Mouse (Mus musculus) CH12.LX (cell line): ENCODE data around the gene Pepd. TPM values are rescaled to one million over a fixed set of nuclear protein-coding genes. Genes with fewer than 3 reads are reported as not detected.

ENCODE experiments used
- DNase-seq: peaks from one replicate; pipeline ENCODE4 v3.0.0-alpha.2; 2013; ENCODE audit errors: extremely low read depth
- H3K27ac ChIP-seq: 2 replicates; pipeline ENCODE4 v1.5.1; 2012; ENCODE audit warnings: low read depth, mild to moderate bottlenecking, control low read depth, moderate library complexity; ENCODE audit not compliant: insufficient read depth
- H3K27me3 ChIP-seq: replicated peaks from 2 replicates; pipeline ENCODE3; 2012; ENCODE audit warnings: inconsistent platforms
- H3K36me3 ChIP-seq, 2 experiments: replicated peaks in 1 of 2; 2 replicates each; pipeline versions ENCODE3 to v1.6.1; 2012; ENCODE audit warnings: inconsistent platforms in 1 of 2, low read length in 1 of 2, mild to moderate bottlenecking in 1 of 2, mixed read lengths in 1 of 2, moderate library complexity in 1 of 2; ENCODE audit not compliant: control insufficient read depth in 1 of 2, insufficient read depth in 1 of 2
- H3K4me1 ChIP-seq, 2 experiments: 2 replicates each; pipeline ENCODE4 v1.6.1; 2012; ENCODE audit warnings: inconsistent platforms in 1 of 2, moderate library complexity in 1 of 2; ENCODE audit not compliant: insufficient read depth in 2 of 2, control insufficient read depth in 1 of 2
- H3K4me2 ChIP-seq: 2 replicates; pipeline ENCODE4 v1.6.1; 2012; ENCODE audit warnings: low read depth, mild to moderate bottlenecking, control low read depth; ENCODE audit not compliant: poor library complexity, insufficient read depth, severe bottlenecking
- H3K4me3 ChIP-seq, 3 experiments: fragments of 150-350 bp in 1 of 3; sonication (generic) in 1 of 3; replicated peaks in 1 of 3; 2 replicates each; pipeline versions ENCODE3 to v1.5.1; 2011 to 2012; ENCODE audit warnings: low read depth in 2 of 3, low read length in 2 of 3, mild to moderate bottlenecking in 2 of 3, moderate library complexity in 2 of 3, control low read depth in 1 of 3, improper control_type of control experiment in 1 of 3, inconsistent platforms in 1 of 3, mixed read lengths in 1 of 3; ENCODE audit not compliant: poor library complexity in 1 of 3
- H3K79me2 ChIP-seq: replicated peaks from 2 replicates; pipeline ENCODE4 v1.6.1; 2012; ENCODE audit warnings: mild to moderate bottlenecking, moderate library complexity; ENCODE audit not compliant: control insufficient read depth, poor library complexity, insufficient read depth, severe bottlenecking; ENCODE audit errors: extremely low read depth
- H3K9ac ChIP-seq: 2 replicates; pipeline ENCODE4 v1.6.1; 2012; ENCODE audit warnings: low read depth, mild to moderate bottlenecking, control low read depth, moderate library complexity; ENCODE audit not compliant: insufficient read depth
- H3K9me3 ChIP-seq: replicated peaks from 2 replicates; pipeline ENCODE3; 2012; ENCODE audit warnings: low read length, inconsistent platforms, mixed read lengths
- BHLHE40 ChIP-seq: IDR thresholded peaks from 2 replicates; pipeline ENCODE4 v1.6.1; 2011; ENCODE audit warnings: mild to moderate bottlenecking, low read depth, low read length, improper control_type of control experiment
- CHD2 ChIP-seq: IDR thresholded peaks from 2 replicates; pipeline ENCODE4 v1.6.1; 2011; ENCODE audit warnings: low read length, improper control_type of control experiment
- CTCF ChIP-seq, 2 experiments: IDR thresholded peaks in 1 of 2; conservative IDR thresholded peaks in 1 of 2; 2 replicates each; pipeline ENCODE4 v1.5.1; 2011 to 2012; ENCODE audit warnings: low read depth in 2 of 2, low read length in 2 of 2, improper control_type of control experiment in 1 of 2, inconsistent platforms in 1 of 2, mild to moderate bottlenecking in 1 of 2, moderate library complexity in 1 of 2
- E2F4 ChIP-seq: IDR thresholded peaks from 2 replicates; pipeline ENCODE4 v1.6.1; 2011; ENCODE audit warnings: low read depth, low read length, improper control_type of control experiment; ENCODE audit not compliant: insufficient replicate concordance
- EP300 ChIP-seq: IDR thresholded peaks from 2 replicates; pipeline ENCODE4 v1.6.1; 2011; ENCODE audit warnings: low read length, improper control_type of control experiment
- ETS1 ChIP-seq: conservative IDR thresholded peaks from 2 replicates; pipeline ENCODE4 v1.6.1; 2012; ENCODE audit warnings: low read depth, mild to moderate bottlenecking, inconsistent platforms, low read length, improper control_type of control experiment, moderate library complexity
- GABPA ChIP-seq: IDR thresholded peaks from 2 replicates; pipeline ENCODE4 v1.6.1; 2012; ENCODE audit warnings: low read depth, low read length, improper control_type of control experiment, inconsistent platforms; ENCODE audit not compliant: insufficient replicate concordance
- JUND ChIP-seq: conservative IDR thresholded peaks from 2 replicates; pipeline ENCODE4 v1.6.1; 2011; ENCODE audit warnings: low read depth, low read length, improper control_type of control experiment
- MXI1 ChIP-seq: IDR thresholded peaks from 2 replicates; pipeline ENCODE4 v1.6.1; 2011; ENCODE audit warnings: mild to moderate bottlenecking, low read depth, low read length, improper control_type of control experiment
- NELFE ChIP-seq: IDR thresholded peaks from 2 replicates; pipeline ENCODE4 v1.6.1; 2011; ENCODE audit warnings: low read depth, low read length, improper control_type of control experiment
- RAD21 ChIP-seq: IDR thresholded peaks from 2 replicates; pipeline ENCODE4 v1.6.1; 2011; ENCODE audit warnings: low read depth, mild to moderate bottlenecking, low read length, improper control_type of control experiment, moderate library complexity
- RCOR1 ChIP-seq: conservative IDR thresholded peaks from 2 replicates; pipeline ENCODE4 v1.6.1; 2012; ENCODE audit warnings: low read depth, mild to moderate bottlenecking, inconsistent platforms, low read length, improper control_type of control experiment
- SIN3A ChIP-seq: IDR thresholded peaks from 2 replicates; pipeline ENCODE4 v1.6.1; 2012; ENCODE audit warnings: low read length, improper control_type of control experiment, inconsistent platforms
- ZKSCAN1 ChIP-seq: IDR thresholded peaks from 2 replicates; pipeline ENCODE4 v1.6.1; 2012; ENCODE audit warnings: low read depth, inconsistent platforms, low read length, improper control_type of control experiment, borderline replicate concordance
- dilution Hi-C: fragments of 300-500 bp; cut with MboI; formaldehyde crosslinking; loops from 2 replicates; pipeline ENCODE4 v1.14.3; 2020; ENCODE audit warnings: low sequenced_read_pairs; ENCODE audit not compliant: extremely low pct_unique_long_range_greater_than_20kb, extremely low pct_ligation_motif_present
- in situ Hi-C: fragments of 300-500 bp; cut with MboI; formaldehyde crosslinking; loops from 3 replicates; pipeline ENCODE4 v1.14.3; 2019; ENCODE audit warnings: low sequenced_read_pairs, low pct_ligation_motif_present, low pct_unique_long_range_greater_than_20kb, mixed read lengths
- polyA plus RNA-seq: library from polyadenylated mRNA; unstranded; fragments of >175 nt; gene quantifications from 2 replicates; pipeline ENCODE4 v1.2.1, GENCODE M21; 2012; ENCODE audit warnings: low read depth; ENCODE audit not compliant: insufficient read length
- total RNA-seq, 2 experiments: library from RNA; depleted of rRNA; stranded (reverse); fragments of 300-350 nt in 1 of 2; fragments of >200 nt in 1 of 2; gene quantifications; 2 replicates each; pipeline ENCODE4 v1.2.3; 2012 to 2014

The Pepd gene
- total and polyA plus RNA-seq, 3 experiments = 52.4 to 68.3 (median 53.5) TPM

DNA sequence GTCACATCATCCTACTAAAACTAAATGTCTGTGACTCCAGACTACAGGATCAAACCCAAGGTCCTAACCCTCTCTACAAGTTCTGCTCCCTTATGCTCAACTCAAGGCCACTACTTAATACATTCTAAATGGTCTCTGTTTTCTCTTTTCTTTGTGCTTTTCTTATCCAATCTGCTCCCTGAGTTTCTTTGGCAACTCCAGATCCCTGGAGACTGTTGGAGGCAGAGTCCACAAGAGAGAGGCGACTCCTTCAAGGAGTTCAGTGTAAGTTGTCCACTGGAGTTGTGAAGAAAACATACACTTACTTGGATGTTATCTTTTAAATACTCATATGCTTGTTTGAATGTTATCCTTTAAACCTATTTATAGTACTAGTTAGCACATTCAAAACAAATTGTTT, 142.1 kb downstream of the Pepd start:
- H3K79me2 ChIP-seq = peaks cover 64% of the 10 kb centered on the region
- no peaks in the 10 kb centered on the region for H3K27me3 ChIP-seq
- peaks cover 3 to 50% of the 10 kb centered on the region in 2 experiments; a peak in 3 of 4 replicates for H3K4me1 ChIP-seq
- peaks cover 13 to 31% of the 10 kb centered on the region in 2 experiments for H3K36me3 ChIP-seq
- peak overlapping the region in 1 of 3 experiments; percentile 17 for H3K4me3 ChIP-seq
- no peak for TF ChIP-seq CHD2
- no peak for TF ChIP-seq RAD21
- no peak for TF ChIP-seq GABPA
- no peak for TF ChIP-seq RCOR1
- TF ChIP-seq EP300 = no peak
- dilution Hi-C loops (no loop called here), in situ Hi-C loops (no loop called here)
- peak overlapping the region; percentile 98 for H3K4me2 ChIP-seq
- H3K27ac ChIP-seq = no peak overlapping the region
- H3K9me3 ChIP-seq = no peaks in the 10 kb centered on the region
- DNase-seq = no peak
- H3K9ac ChIP-seq = peak overlapping the region; percentile 99

DNA sequence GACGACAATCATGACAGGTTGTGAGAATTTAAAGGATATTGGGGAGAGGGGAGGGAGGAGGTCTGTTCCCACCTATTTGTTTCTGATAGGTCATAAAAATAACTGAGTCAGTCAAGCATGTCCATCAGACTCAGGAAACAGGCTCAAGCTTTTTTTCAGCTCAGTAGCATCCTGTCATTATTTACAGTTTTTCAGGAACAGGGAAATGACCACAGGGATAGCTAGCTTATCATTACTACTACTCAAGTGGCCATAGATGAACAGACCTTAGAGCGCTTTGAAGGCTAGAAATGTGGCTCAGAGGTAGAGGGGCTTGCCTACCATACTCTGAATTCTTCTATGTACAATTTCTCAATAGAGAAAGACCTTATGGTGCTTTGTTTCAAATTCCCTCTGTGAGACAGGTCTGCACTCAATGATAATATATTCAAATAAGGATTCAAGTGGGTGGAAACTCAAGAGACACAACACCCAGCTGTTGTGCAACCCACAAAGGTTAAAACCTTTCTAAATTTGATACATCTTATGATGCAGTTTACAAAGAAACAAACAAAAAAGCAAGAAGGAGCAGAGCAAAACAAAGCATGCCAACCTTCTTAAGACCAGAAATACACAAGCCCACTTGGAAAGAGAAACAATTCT, 142.9 kb downstream of the Pepd start:
- Histone ChIP-seq H3K4me1 (peaks cover 3 to 50% of the 10 kb centered on the region in 2 experiments; a peak in 3 of 4 replicates), H3K27ac (peak overlapping the region; percentile 97), H3K9ac (peak overlapping the region; percentile 99), H3K4me2 (peak overlapping the region; percentile 98), H3K4me3 (peak overlapping the region; percentile 93 to 98 (median 97)), H3K79me2 (peaks cover 57% of the 10 kb centered on the region), H3K36me3 (peaks cover 12 to 23% of the 10 kb centered on the region in 2 experiments), H3K27me3 (no peaks in the 10 kb centered on the region), H3K9me3 (peaks cover 5% of the 10 kb centered on the region)
- dilution Hi-C loops = no loop called here
- no peak for DNase-seq
- in situ Hi-C loops = no loop called here
- TF ChIP-seq NELFE (no peak), JUND (no peak), SIN3A (peak; percentile 62; the same call in 1 of the 2 replicates), E2F4 (no peak), MXI1 (no peak), ETS1 (0 out of 2 replicates have a peak, but pooled peaks have one; percentile 4), ZKSCAN1 (no peak), BHLHE40 (no peak), CTCF (conservative IDR thresholded peaks at IDR 0.05 in 1 of 2, IDR thresholded peaks at IDR 0.05 in 1 of 2; ENCODE audit: low read depth in 2 of 2, low read length in 2 of 2) (no peak)
